Comparison of ENCODE assay signal across 8 mouse cellular contexts in genomic region chr1:182516758-182517676, GRCm38 (mm10). TPM values are rescaled to one million over a fixed set of nuclear protein-coding genes. Genes with fewer than 3 reads are reported as not detected.
DNase-seq lines count a peak whose midpoint lies in the region; ATAC-seq and TF ChIP-seq lines count a peak whose summit lies in the region.

TSS of gene Capn2 (minus strand) at chr1:182517608.

- in situ Hi-C loops in Patski (cut with MboI; ENCODE audit: low pct_unique_long_range_greater_than_20kb) = no loop called here

- CTCF ChIA-PET in Patski (lab: Charles Lee) = interaction anchor here (1.1 to 2.0 kb wide), 2 partner anchors 25 to 26 kb away, joined by 4 to 6 read pairs; no protein-coding TSS in a partner anchor

- ATAC-seq in Patski = peak; percentile 73
- peak; percentile 97 for ATAC-seq in hindbrain, embryonic 16.5 days

- POLR2A ChIA-PET in Patski (lab: Charles Lee) = interaction anchor here (0.7 to 2.7 kb wide), 6 partner anchors 10 to 37 kb away, joined by 3 to 11 read pairs (median 4); no protein-coding TSS in a partner anchor

- peaks cover 16% of the 10 kb centered on the region for H3K4me1 ChIP-seq in hindbrain, embryonic 16.5 days (ENCODE audit: control insufficient read depth, insufficient read depth, low read depth, low read length)

- H3K27me3 ChIP-seq in Patski = no peaks in the 10 kb centered on the region
- H3K27me3 ChIP-seq in hindbrain, embryonic 16.5 days (replicated peaks; ENCODE audit: control insufficient read depth, insufficient read depth, low read length) = no peaks in the 10 kb centered on the region

- H3K4me2 ChIP-seq in hindbrain, embryonic 16.5 days (ENCODE audit: low read length) = peak within 1 kb of the TSS; percentile 86

- H3K4me3 ChIP-seq in hindbrain, embryonic 16.5 days (ENCODE audit: low read length) = peak within 1 kb of the TSS; percentile 78

- H3K9me3 ChIP-seq in hindbrain, embryonic 16.5 days (ENCODE audit: control insufficient read depth, low read length) = no peaks in the 10 kb centered on the region

- no peaks in the 10 kb centered on the region for H3K36me3 ChIP-seq in hindbrain, embryonic 16.5 days (ENCODE audit: control insufficient read depth, insufficient read depth, low read length)

- H3K27ac ChIP-seq in hindbrain, embryonic 16.5 days (ENCODE audit: low read depth, low read length) = peak within 1 kb of the TSS; percentile 87

- no peak for DNase-seq in Patski (ENCODE audit: low read depth, low spot score)
- peak; percentile 69 to 83 for DNase-seq in cerebellum, postnatal 4 days (ENCODE audit: low spot score in 2 of 2)
- peak; percentile 75 to 80 for DNase-seq in gastrocnemius, adult 8-10 months (ENCODE audit: low spot score in 2 of 2)
- DNase-seq in left cerebral cortex, adult 18-20 months (ENCODE audit: low spot score in 2 of 2) = peak; percentile 74 to 78
- peak; percentile 92 to 93 for DNase-seq in lung, postnatal 4 days
- peak; percentile 84 for DNase-seq in retina, postnatal 1 day
- DNase-seq in thymus, postnatal 36 days = peak; percentile 83 to 84

- H3K9ac ChIP-seq in hindbrain, embryonic 16.5 days (ENCODE audit: low read depth, low read length) = peak within 1 kb of the TSS; percentile 94

- TF ChIP-seq CTCF in Patski (IDR thresholded peaks at IDR 0.05) = no peak

- under 1% methylated on average over 83 of the region's 84 CpGs for WGBS in hindbrain, embryonic 16.5 days

RNA-seq across cellular contexts. Expression of gene Capn2, which starts in this region (rescaled TPM):
- polyA plus RNA-seq in Patski (2021) = 281 TPM
- 10 to 100 TPM; 46.6 to 49.7 (median 47.6) TPM for total RNA-seq in gastrocnemius, adult 8-10 months (2022)
- 93.9 and 102 TPM in 2 replicates for polyA plus RNA-seq in hindbrain, embryonic 16.5 days (2015; fragmentation: Nextera tagmentation; extraction: Ambion mirVana)
- 10 to 100 TPM; 65.1 to 66.8 TPM for total RNA-seq in left cerebral cortex, adult 18-20 months (2021)
